Mouse (Mus musculus): ENCODE results near the gene Fubp1. TPM values are rescaled to one million over a fixed set of nuclear protein-coding genes. Genes with fewer than 3 reads are reported as not detected.

Fubp1 gene
- polyA plus RNA-seq, 1 experiment, result 142 TPM

GRCm38 (mm10) chr3:152225906-152226305 is 15.7 kb downstream of the Fubp1 start:
- H3K27ac ChIP-seq (ENCODE audit: insufficient read depth, low read length), result no peak overlapping the region
- H3K4me3 ChIP-seq (ENCODE audit: insufficient read depth, low read length), result no peak overlapping the region
- H3K4me1 ChIP-seq (ENCODE audit: control insufficient read depth, insufficient read depth, low read length), result no peaks in the 10 kb centered on the region
- TF ChIP-seq CTCF (IDR thresholded peaks at IDR 0.05; ENCODE audit: borderline replicate concordance, insufficient read depth, low read length) (no peak), POLR2A (IDR thresholded peaks at IDR 0.05; ENCODE audit: low read depth, low read length) (no peak)

DNA sequence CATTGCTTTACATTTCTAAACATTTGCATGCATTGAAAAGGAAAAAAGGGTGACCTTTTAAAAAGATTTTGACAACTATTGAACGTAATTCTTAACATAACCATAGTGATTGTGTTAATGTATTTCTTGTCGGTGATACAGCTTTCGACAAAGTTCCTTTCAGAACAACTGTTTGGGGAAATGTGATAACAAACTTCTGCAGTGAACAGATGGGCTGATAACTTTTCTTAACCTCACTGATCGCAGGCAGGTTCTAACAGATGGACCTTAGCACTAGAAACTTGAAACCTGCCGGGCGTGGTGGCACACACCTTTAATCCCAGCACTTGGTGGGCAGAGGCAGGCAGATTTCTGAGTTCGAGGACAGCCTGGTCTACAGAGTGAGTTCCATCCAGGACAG is 18.6 kb downstream of the Fubp1 start:
- Histone ChIP-seq H3K4me3 (ENCODE audit: insufficient read depth, low read length) (no peak overlapping the region), H3K4me1 (ENCODE audit: control insufficient read depth, insufficient read depth, low read length) (no peaks in the 10 kb centered on the region), H3K27ac (ENCODE audit: insufficient read depth, low read length) (no peak overlapping the region)
- TF ChIP-seq CTCF (IDR thresholded peaks at IDR 0.05; ENCODE audit: borderline replicate concordance, insufficient read depth, low read length) (no peak), POLR2A (IDR thresholded peaks at IDR 0.05; ENCODE audit: low read depth, low read length) (no peak)

GRCm38 (mm10) chr3:152229271-152229670 is 19.0 kb downstream of the Fubp1 start:
- Histone ChIP-seq H3K4me3 (ENCODE audit: insufficient read depth, low read length) (no peak overlapping the region), H3K27ac (ENCODE audit: insufficient read depth, low read length) (no peak overlapping the region), H3K4me1 (ENCODE audit: control insufficient read depth, insufficient read depth, low read length) (no peaks in the 10 kb centered on the region)
- TF ChIP-seq POLR2A (IDR thresholded peaks at IDR 0.05; ENCODE audit: low read depth, low read length) (no peak), CTCF (IDR thresholded peaks at IDR 0.05; ENCODE audit: borderline replicate concordance, insufficient read depth, low read length) (no peak)

- no peaks in the 10 kb centered on the region for H3K4me1 ChIP-seq (ENCODE audit: control insufficient read depth, insufficient read depth, low read length)
- TF ChIP-seq POLR2A (IDR thresholded peaks at IDR 0.05; ENCODE audit: low read depth, low read length) (no peak), CTCF (IDR thresholded peaks at IDR 0.05; ENCODE audit: borderline replicate concordance, insufficient read depth, low read length) (no peak)
- H3K4me3 ChIP-seq (ENCODE audit: insufficient read depth, low read length), result no peak overlapping the region
- peak overlapping the region; percentile 29 for H3K27ac ChIP-seq (ENCODE audit: insufficient read depth, low read length)
Measured at GRCm38 (mm10) chr3:152231333-152232100, 21.3 kb downstream of the Fubp1 start.

DNA sequence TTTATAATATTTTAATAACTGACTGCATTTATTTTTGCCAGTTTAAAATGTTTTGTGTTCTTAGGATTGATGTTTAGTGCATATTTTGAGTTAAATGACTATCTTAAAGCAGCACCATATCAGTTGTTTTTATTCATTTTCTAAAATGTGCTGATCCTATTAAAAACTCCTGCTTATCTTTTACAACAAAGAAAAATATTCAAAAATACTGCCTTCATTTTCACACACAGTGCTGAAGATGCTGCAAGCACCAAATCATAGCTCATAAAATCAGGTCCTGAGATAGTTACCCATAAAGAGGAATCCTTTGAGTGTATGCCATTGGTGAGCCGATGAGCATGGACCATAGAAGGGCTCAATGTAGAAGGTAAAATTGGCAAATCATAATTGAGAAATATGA is 25.0 kb downstream of the Fubp1 start:
- Histone ChIP-seq H3K4me1 (ENCODE audit: control insufficient read depth, insufficient read depth, low read length) (0 out of 2 replicates have a peak, but pooled peaks cover 3% of the 10 kb centered on the region), H3K27ac (ENCODE audit: insufficient read depth, low read length) (no peak overlapping the region; the same call in 1 of the 2 replicates), H3K4me3 (ENCODE audit: insufficient read depth, low read length) (no peak overlapping the region)
- no peak for TF ChIP-seq CTCF (IDR thresholded peaks at IDR 0.05; ENCODE audit: borderline replicate concordance, insufficient read depth, low read length)

DNA sequence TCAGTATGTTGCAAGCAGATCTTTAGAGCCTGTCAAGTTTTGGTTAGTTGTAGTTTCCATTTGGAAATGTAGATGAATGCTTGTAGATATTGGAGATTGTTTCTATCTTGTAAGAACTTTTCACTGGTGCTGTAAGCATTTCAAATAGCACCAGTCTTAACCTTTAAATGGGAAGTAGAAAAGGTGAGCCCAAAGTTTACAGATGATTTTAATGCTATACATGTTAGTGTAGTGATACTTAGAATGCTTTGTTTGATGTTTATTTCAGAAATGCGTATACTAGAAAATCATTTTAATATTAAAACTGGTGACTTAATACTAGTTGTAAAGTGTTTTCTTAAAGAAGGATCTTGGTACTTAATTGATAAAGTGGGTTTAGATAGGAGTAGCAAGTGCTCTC is 25.6 kb downstream of the Fubp1 start:
- Histone ChIP-seq H3K4me1 (ENCODE audit: control insufficient read depth, insufficient read depth, low read length) (0 out of 2 replicates have a peak, but pooled peaks cover 3% of the 10 kb centered on the region), H3K4me3 (ENCODE audit: insufficient read depth, low read length) (no peak overlapping the region), H3K27ac (ENCODE audit: insufficient read depth, low read length) (no peak overlapping the region; the same call in 1 of the 2 replicates)
- no peak for TF ChIP-seq CTCF (IDR thresholded peaks at IDR 0.05; ENCODE audit: borderline replicate concordance, insufficient read depth, low read length)
- no peak for TF ChIP-seq POLR2A (IDR thresholded peaks at IDR 0.05; ENCODE audit: low read depth, low read length)

DNA sequence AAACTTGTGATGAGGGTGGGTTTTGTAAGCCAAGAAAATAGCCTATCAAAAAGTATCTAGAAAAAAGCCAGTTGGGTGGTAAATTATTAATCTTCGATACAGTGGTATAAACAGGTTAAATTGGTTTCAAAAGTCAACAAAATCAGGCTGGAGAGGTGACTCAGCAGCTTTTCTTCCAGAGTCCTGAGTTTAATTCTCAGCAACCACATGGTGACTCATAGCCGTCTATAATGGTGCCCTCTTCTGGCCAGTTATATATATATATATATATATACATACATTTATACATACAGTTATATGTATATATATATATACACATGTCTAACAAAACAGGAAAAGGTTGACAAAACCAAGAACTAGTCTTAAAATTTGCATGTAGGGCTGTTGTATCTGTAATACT is 28.6 kb downstream of the Fubp1 start:
- no peak overlapping the region for H3K27ac ChIP-seq (ENCODE audit: insufficient read depth, low read length)
- TF ChIP-seq CTCF (IDR thresholded peaks at IDR 0.05; ENCODE audit: borderline replicate concordance, insufficient read depth, low read length) (no peak), POLR2A (IDR thresholded peaks at IDR 0.05; ENCODE audit: low read depth, low read length) (no peak)
- H3K4me1 ChIP-seq (ENCODE audit: control insufficient read depth, insufficient read depth, low read length), result 0 out of 2 replicates have a peak, but pooled peaks cover 3% of the 10 kb centered on the region
- H3K4me3 ChIP-seq (ENCODE audit: insufficient read depth, low read length), result no peak overlapping the region

- no peak for TF ChIP-seq POLR2A (IDR thresholded peaks at IDR 0.05; ENCODE audit: low read depth, low read length)
- TF ChIP-seq CTCF (IDR thresholded peaks at IDR 0.05; ENCODE audit: borderline replicate concordance, insufficient read depth, low read length), result no peak
- Histone ChIP-seq H3K4me3 (ENCODE audit: insufficient read depth, low read length) (no peak overlapping the region), H3K4me1 (ENCODE audit: control insufficient read depth, insufficient read depth, low read length) (0 out of 2 replicates have a peak, but pooled peaks cover 3% of the 10 kb centered on the region), H3K27ac (ENCODE audit: insufficient read depth, low read length) (no peak overlapping the region)
Measured at GRCm38 (mm10) chr3:152239592-152239991, 29.4 kb downstream of the Fubp1 start.

DNA sequence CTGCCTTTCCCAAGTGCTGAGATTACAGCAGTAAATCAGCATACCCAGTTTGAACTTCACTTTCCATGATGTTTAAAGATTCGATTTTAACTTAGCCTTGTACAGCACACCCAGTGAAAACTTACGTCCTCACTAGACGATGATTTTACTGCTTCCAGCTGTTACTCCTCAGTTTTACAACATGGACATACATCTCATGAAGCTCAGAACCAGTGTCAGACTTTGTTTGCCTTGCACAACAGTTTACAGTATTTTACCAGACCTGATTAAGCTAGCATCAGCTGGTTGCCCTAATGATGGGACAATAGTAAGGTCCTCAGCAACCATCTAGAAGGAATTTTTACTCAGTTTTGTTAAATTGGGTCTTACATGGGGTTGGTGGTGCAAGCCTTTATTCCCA is 30.9 kb downstream of the Fubp1 start:
- TF ChIP-seq POLR2A (IDR thresholded peaks at IDR 0.05; ENCODE audit: low read depth, low read length), result no peak
- Histone ChIP-seq H3K4me1 (ENCODE audit: control insufficient read depth, insufficient read depth, low read length) (0 out of 2 replicates have a peak, but pooled peaks cover 3% of the 10 kb centered on the region), H3K4me3 (ENCODE audit: insufficient read depth, low read length) (no peak overlapping the region), H3K27ac (ENCODE audit: insufficient read depth, low read length) (no peak overlapping the region)

DNA sequence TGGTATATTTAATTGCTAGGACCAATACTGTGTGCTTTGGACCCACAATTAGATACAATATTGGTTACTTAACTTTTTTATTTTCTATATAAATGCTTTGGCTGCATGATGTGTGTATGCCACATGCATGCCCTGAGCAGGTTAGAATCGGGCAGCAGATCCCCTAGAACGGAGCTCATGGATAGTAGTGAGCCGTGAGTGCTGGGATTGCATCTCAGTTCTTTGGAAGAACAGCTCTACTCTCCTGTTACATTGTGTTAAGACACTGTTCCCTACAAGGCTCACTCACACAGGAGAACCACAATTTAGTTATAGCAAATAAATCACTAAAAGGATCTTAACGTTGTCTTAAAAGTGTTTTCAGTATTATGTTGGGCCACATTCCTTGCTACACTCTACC is 33.1 kb downstream of the Fubp1 start:
- H3K4me1 ChIP-seq (ENCODE audit: control insufficient read depth, insufficient read depth, low read length), result no peaks in the 10 kb centered on the region
- TF ChIP-seq CTCF (IDR thresholded peaks at IDR 0.05; ENCODE audit: borderline replicate concordance, insufficient read depth, low read length), result no peak
- no peak for TF ChIP-seq POLR2A (IDR thresholded peaks at IDR 0.05; ENCODE audit: low read depth, low read length)
- no peak overlapping the region for H3K4me3 ChIP-seq (ENCODE audit: insufficient read depth, low read length)
- no peak overlapping the region for H3K27ac ChIP-seq (ENCODE audit: insufficient read depth, low read length)
